Mouse (Mus musculus): Measurements from ENCODE around the gene Alyref. TPM values are rescaled to one million over a fixed set of nuclear protein-coding genes. Genes with fewer than 3 reads are reported as not detected.

Gene Alyref
- total and polyA plus RNA-seq, 3 experiments, result 600 to 1,072 TPM; not detected in 1

GRCm38 (mm10) chr11:120568324-120568723 lies 29.8 kb downstream of the Alyref start:
- TF ChIP-seq MAFK (IDR thresholded peaks at IDR 0.05; ENCODE audit: borderline replicate concordance, low read depth, low read length), result peak; percentile 70
- TF ChIP-seq MAX (IDR thresholded peaks at IDR 0.05; ENCODE audit: low read length), result no peak
- no peak for TF ChIP-seq TBP (IDR thresholded peaks at IDR 0.05; ENCODE audit: low read depth, low read length)
- TF ChIP-seq MYB (IDR thresholded peaks at IDR 0.05; ENCODE audit: low read depth, low read length), result no peak
- H3K79me2 ChIP-seq (ENCODE audit: control insufficient read depth, insufficient read depth, low read length, poor library complexity), result peaks cover 32% of the 10 kb centered on the region
- H3K36me3 ChIP-seq (ENCODE audit: control insufficient read depth in 1 of 2, insufficient read depth in 2 of 2, low read length in 2 of 2), result peaks cover 19 to 41% of the 10 kb centered on the region in 2 experiments
- H3K9ac ChIP-seq (ENCODE audit: control insufficient read depth, low read depth, low read length, poor library complexity, severe bottlenecking), result no peak overlapping the region
- H3K9me3 ChIP-seq (replicated peaks; ENCODE audit: insufficient read depth, low read length), result no peaks in the 10 kb centered on the region
- H3K27me3 ChIP-seq (ENCODE audit: control insufficient read depth in 1 of 2, insufficient read depth in 2 of 2, low read length in 2 of 2), result no peaks in the 10 kb centered on the region
- no peak overlapping the region for H3K4me3 ChIP-seq (ENCODE audit: control insufficient read depth in 1 of 2, insufficient read depth in 1 of 2, low read depth in 2 of 2, low read length in 2 of 2)
- H3K4me1 ChIP-seq (ENCODE audit: control insufficient read depth in 1 of 2, insufficient read depth in 2 of 2, low read length in 2 of 2), result peaks cover 0 to 14% of the 10 kb centered on the region in 2 experiments; a peak in 1 of 4 replicates
- H3K27ac ChIP-seq (ENCODE audit: control insufficient read depth, low read depth, low read length), result no peak overlapping the region
- DNase-seq (ENCODE audit: low read depth, low spot score), result no peak

- H3K27ac ChIP-seq (ENCODE audit: control insufficient read depth, low read depth, low read length), result no peak overlapping the region
- peaks cover 3 to 50% of the 10 kb centered on the region in 2 experiments; a peak in 3 of 4 replicates for H3K36me3 ChIP-seq (ENCODE audit: control insufficient read depth in 1 of 2, insufficient read depth in 2 of 2, low read length in 2 of 2)
- no peaks in the 10 kb centered on the region for H3K27me3 ChIP-seq (ENCODE audit: control insufficient read depth in 1 of 2, insufficient read depth in 2 of 2, low read length in 2 of 2)
- H3K4me3 ChIP-seq (ENCODE audit: control insufficient read depth in 1 of 2, insufficient read depth in 1 of 2, low read depth in 2 of 2, low read length in 2 of 2), result no peak overlapping the region
- no peaks in the 10 kb centered on the region for H3K4me1 ChIP-seq (ENCODE audit: control insufficient read depth in 1 of 2, insufficient read depth in 2 of 2, low read length in 2 of 2)
- peaks cover 10% of the 10 kb centered on the region; the same call in 1 of the 2 replicates for H3K79me2 ChIP-seq (ENCODE audit: control insufficient read depth, insufficient read depth, low read length, poor library complexity)
- TF ChIP-seq CTCF (IDR thresholded peaks at IDR 0.05 in 2 of 3, conservative IDR thresholded peaks at IDR 0.05 in 1 of 3; ENCODE audit: control insufficient read depth in 1 of 3, insufficient read depth in 1 of 3, low read depth in 2 of 3, low read length in 3 of 3, poor library complexity in 1 of 3, severe bottlenecking in 1 of 3), result peak in 2 of 3 experiments; percentile 13; a peak in 2 of 6 replicates
- no peak for TF ChIP-seq ZC3H11A (IDR thresholded peaks at IDR 0.05; ENCODE audit: low read depth, low read length)
- no peak for TF ChIP-seq CHD2 (IDR thresholded peaks at IDR 0.05; ENCODE audit: low read length)
- TF ChIP-seq POLR2AphosphoS2 (IDR thresholded peaks at IDR 0.05; ENCODE audit: low read length), result no peak
- TF ChIP-seq KAT2A (conservative IDR thresholded peaks at IDR 0.05; ENCODE audit: low read depth, low read length), result no peak
- no peak for TF ChIP-seq UBTF (IDR thresholded peaks at IDR 0.05; ENCODE audit: borderline replicate concordance, insufficient read depth, low read depth, low read length)
- peak; percentile 91 for TF ChIP-seq MAFK (IDR thresholded peaks at IDR 0.05; ENCODE audit: borderline replicate concordance, low read depth, low read length)
- TF ChIP-seq SMC3 (IDR thresholded peaks at IDR 0.05; ENCODE audit: low read depth, low read length), result no peak
- no peak for TF ChIP-seq TBP (IDR thresholded peaks at IDR 0.05; ENCODE audit: low read depth, low read length)
- TF ChIP-seq EP300 (IDR thresholded peaks at IDR 0.05; ENCODE audit: low read depth in 1 of 2, low read length in 2 of 2), result no peak
- TF ChIP-seq MEF2A (IDR thresholded peaks at IDR 0.05; ENCODE audit: extremely low read depth, insufficient replicate concordance, low read depth, low read length, poor library complexity, severe bottlenecking), result no peak
- TF ChIP-seq ZMIZ1 (IDR thresholded peaks at IDR 0.05; ENCODE audit: low read depth, low read length), result no peak
- TF ChIP-seq MAZ (IDR thresholded peaks at IDR 0.05; ENCODE audit: low read depth, low read length), result no peak
- no peak for TF ChIP-seq RAD21 (IDR thresholded peaks at IDR 0.05; ENCODE audit: low read depth, low read length)
- no peak for TF ChIP-seq MYB (IDR thresholded peaks at IDR 0.05; ENCODE audit: low read depth, low read length)
- no peak for TF ChIP-seq GATA1 (IDR thresholded peaks at IDR 0.05; ENCODE audit: low read depth, low read length)
- no peak for TF ChIP-seq CHD1 (IDR thresholded peaks at IDR 0.05; ENCODE audit: low read depth, low read length)
- TF ChIP-seq ETS1 (IDR thresholded peaks at IDR 0.05; ENCODE audit: low read depth, low read length), result no peak
- no peak for DNase-seq (ENCODE audit: low read depth, low spot score)
- no peaks in the 10 kb centered on the region for H3K9me3 ChIP-seq (replicated peaks; ENCODE audit: insufficient read depth, low read length)
- H3K9ac ChIP-seq (ENCODE audit: control insufficient read depth, low read depth, low read length, poor library complexity, severe bottlenecking), result no peak overlapping the region
These were observed 33.1 kb downstream of the Alyref start for GRCm38 (mm10) chr11:120565114-120565513.

Data from MEL (cell line).